Mouse (Mus musculus): ENCODE measurements at regions not wholly inside any gene's neighbourhood (a gene's known extent, or its start where the extent isn't known, plus 50 kb on each side); places are given as distances from the start of the nearest gene placed in this dataset.
"Not testable (repeated sequence)": the region's sequence is repeated elsewhere in the genome, so short reads cannot be mapped to it uniquely, and the experiment has no call there.

DNA sequence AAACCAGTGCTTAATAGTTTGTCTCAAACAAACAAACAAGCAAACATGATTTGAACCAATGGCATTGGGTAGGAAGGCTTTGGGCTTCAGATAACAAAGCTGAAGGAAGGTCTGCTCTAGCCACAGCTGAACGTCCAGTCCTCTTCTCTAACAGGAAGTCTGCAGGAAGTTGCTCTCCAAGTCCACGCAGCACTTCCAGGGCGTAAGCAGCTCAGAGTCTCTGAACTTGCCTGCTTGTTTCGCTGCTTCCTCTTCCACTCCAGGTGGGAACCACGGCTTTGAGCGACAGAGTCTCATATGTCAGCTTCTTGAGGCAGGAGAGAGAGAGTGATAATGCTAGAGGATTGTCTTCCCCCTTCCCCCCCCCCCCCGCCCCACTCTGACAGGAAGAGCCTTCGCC, 123.6 kb downstream of the Tnfrsf21 start:
- DNase-seq (ENCODE audit: low read depth, low spot score): no peak

DNA sequence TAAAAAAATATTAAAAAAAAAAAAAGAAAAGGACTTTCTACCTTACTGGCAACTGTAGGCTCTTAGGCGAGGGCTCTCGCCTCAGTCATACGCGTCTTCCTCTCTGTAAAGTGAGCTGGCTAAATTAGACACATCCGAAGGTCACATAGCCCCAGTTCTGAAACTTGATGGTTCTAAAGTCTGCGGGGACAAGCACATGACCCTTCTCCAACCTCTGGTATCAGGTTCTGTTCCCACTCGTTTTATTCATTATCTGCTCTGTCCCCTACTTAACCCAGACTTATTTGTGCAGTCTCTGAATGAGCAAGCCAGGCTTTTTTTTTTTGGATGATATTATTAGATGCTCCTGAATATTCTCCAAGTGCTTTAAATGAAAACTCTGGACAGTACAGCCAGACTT, 125.4 kb downstream of the Tnfrsf21 start:
- DNase-seq (ENCODE audit: low read depth, low spot score): no peak

DNA sequence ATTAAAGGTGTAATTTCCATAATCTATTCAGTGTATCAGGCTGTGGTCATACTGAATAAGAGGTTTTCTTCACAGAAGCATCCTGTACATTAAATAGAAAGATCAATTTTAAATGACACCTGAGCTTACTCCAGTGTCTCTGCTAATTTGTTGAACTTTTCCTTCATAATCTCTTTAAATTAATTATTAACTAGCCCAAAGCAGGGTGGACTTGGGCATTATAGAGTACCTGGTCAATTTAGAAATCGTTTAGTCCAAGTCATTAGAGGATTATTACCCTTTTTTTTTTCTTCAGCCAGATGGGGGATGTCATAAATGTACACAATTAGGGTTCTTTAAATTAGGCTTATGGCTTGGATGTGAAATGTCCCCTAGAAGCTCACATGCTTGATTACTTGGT, 124.4 kb upstream of the Adgrf1 start:
- no peak for DNase-seq (ENCODE audit: low read depth, low spot score)

DNA sequence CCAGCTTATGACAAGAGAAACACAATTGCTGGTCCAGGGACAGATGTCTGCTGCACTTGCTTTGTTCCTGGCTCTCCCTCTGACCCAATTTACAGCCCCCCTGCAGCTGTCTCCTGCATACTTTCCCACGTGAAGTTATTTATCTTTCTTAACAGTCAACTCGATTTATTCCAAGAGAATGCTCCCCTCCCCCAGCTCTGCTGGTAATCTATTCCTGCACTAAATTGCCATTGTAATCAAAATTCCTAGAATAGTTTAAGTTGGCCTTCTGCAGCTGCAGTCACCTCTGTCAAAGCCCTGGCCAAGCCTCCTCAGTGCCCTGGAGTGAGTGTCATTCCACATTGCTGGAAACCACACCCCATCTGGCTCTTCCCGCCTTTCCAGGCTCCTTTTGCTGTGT, 122.2 kb upstream of the Adgrf1 start:
- no peak for DNase-seq (ENCODE audit: low read depth, low spot score)

DNA sequence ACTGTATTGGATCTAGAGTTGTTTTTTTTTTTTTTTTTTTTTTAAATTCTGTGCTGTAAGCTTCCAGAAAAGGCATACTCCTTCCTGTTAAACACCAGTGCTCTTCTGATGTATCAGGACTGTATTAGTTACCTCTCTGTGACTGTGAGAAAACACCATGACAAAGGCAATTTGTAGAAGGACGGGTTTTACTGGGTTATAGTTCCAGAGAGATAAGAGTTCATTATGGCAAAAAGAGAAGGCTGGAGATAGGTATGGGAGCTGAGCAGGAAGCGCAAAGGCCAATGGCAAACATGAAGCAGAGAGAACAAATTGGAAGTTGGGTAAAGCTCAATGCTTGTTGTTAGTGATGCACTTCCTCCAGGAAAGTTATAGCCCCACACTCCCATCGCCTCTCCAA, 117.5 kb upstream of the Adgrf1 start:
- DNase-seq (ENCODE audit: low read depth, low spot score): no peak

DNA sequence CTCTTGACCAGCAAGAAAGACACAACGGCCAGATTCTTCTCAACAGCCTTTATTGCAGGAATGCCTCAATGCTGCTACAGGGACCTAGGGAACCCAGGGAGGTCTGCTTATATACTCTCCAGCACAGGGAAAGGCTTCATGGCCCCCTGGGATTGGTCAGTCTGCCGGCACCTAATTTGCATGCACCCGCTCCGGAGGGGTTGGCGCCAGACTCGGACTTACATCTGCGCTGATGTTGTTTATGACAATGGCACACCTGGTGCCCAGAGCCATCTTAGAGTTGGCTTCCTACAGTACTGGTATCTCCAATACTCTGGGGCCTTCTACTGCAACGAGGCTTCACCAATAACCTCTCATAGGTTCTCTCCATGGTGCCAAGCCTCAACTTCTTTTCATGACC, 114.9 kb upstream of the Adgrf1 start:
- not testable (repeated sequence) for DNase-seq (ENCODE audit: low read depth, low spot score)

DNA sequence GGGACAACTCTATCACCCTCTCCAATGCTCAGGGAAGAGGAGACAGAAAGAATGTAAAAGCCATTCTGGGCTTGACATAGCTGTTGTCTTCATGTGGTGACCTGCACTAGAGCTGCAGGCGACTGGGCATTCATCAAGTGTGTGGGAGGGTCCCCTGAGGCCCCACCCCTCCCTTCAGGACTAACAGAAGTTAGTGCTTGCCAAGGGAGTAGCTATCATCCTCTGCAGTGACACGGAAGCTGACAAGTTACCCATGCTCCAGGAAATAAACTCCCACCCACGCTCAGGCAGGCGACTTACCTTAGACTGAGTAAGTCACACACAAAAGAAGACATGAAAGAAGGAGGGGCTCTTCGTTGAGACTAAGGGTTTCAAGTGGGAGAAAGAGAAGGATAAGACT, 114.0 kb upstream of the Adgrf1 start:
- no peak for DNase-seq (ENCODE audit: low read depth, low spot score)

DNA sequence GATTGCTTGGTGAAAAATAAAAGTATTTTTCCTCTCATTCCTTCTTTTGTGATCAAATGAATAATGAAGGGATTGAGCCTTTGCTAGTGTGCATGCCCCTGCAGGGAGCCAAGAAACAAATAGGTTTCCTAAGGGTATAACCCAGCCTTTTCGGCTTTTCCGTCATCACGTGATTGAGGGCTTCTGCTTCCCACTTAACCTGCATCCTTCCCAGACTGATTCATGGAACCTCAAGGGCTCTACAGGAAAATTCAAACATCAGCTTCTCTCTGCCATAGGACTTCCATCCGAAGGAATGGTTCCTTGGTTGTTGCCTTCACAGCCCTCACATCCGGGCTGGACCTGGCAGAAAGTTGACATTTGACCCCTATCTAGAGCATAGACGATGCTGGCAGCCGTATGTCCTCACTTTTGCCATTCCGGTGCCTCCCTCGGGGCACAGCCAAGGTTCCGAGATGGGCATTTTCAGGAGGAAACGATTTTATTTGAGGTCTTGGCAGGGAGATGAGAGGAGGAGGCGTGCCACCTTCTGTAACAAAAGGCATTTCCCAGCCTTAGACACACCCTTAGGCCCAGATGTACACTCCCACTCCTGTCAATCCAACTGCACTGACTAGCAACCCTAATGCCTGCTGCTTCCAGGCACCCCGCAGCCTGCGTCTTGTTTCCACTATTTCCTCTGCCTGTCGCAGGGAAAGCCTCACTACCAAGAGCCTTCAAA, 112.2 kb upstream of the Adgrf1 start:
- peak; percentile 2 for DNase-seq (ENCODE audit: low read depth, low spot score)

DNA sequence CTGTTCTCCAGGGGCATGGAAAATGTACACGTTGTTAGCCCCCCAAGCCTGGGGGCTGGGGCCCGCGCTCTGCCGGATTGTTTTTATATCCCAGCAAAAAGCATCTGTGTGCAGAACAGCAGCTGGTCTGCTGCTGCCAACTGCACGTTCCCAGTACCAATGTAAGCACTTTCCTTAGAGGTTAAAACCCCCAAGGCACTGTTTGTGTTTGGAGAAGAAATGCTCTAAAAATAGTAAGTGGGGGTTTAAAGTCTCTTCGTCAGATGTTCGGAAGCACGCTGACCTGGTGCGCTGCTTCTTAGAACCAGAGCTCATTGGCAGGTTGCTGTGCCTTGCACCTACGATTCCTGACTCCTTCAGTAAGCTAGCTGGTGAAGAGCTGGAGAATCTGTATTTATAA, 111.4 kb upstream of the Adgrf1 start:
- no peak for DNase-seq (ENCODE audit: low read depth, low spot score)

DNA sequence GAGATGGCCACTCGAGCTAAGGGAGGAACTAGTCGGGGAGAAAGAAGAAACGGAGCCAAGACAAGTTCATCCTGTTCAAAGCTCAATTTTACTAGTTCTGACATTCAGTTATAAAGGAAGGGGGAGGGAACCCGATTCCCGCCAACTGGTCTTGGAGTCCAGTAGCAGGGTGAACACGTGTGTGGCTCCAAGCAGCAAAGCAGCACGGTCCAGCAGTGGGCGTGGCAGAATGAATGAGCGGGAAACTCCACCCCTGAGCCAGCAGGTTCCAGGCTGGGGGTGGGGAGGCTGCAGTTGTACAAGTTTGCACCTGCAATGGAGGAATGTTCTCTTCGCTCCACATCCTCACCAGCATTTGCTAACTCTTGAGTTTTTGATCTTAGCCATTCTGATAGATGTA, 108.8 kb upstream of the Adgrf1 start:
- DNase-seq (ENCODE audit: low read depth, low spot score): not testable (repeated sequence)

DNA sequence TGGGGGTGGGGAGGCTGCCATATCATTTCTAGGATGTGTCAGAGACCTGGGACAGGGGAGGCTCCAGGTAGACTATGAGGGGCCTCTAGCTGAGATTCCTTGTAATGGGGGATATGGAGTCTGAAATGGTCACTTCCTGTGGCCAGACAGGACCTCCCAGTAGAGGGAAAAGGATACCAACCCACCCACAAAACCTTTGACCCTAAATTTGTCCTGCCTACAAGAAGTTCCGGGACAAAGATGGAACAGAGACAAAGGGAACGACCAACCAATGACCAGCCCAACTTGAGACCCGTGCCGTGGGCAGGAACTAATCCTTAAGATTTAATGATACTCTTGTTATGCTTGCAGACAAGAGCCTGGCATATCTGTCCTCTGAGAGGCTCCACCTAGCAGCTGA, 107.0 kb upstream of the Adgrf1 start:
- DNase-seq (ENCODE audit: low read depth, low spot score): no peak

DNA sequence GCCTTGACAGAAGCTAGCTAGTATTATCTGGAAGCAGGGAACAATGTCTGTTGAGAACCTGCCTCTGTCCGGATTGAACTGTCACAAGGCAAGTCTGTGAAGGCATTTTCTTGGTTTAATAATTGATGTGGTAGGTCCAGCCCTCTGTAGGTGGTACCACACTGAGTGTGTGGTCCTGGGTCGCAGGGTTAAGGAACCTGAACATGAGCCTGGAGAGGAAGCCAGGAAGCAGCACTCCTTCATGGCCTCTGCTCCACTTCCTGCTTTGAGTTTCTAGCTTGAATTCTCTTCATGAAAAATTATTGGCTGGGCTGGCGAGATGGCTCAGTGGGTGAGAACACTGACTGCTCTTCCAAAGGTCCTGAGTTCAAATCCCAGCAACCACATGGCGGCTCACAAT, 104.0 kb upstream of the Adgrf1 start:
- DNase-seq (ENCODE audit: low read depth, low spot score): no peak

DNA sequence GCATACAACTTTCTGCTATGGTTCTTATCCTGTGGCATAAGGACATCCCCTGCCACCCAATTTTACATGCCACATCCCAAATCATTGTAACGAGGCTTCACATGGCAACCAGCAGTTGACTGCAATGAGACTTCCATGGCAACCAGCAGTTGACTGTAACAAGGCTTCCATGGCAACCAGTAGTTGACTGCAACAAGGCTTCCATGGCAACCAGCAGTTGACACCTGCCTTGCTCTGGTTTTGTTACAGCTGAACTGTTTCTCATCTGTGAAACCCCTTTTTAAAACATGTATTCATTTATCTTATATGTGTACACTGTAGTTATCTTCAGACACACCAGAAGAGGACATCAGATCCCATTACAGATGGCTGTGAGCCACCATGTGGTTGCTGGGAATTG, 100.7 kb upstream of the Adgrf1 start:
- DNase-seq (ENCODE audit: low read depth, low spot score): no peak

DNA sequence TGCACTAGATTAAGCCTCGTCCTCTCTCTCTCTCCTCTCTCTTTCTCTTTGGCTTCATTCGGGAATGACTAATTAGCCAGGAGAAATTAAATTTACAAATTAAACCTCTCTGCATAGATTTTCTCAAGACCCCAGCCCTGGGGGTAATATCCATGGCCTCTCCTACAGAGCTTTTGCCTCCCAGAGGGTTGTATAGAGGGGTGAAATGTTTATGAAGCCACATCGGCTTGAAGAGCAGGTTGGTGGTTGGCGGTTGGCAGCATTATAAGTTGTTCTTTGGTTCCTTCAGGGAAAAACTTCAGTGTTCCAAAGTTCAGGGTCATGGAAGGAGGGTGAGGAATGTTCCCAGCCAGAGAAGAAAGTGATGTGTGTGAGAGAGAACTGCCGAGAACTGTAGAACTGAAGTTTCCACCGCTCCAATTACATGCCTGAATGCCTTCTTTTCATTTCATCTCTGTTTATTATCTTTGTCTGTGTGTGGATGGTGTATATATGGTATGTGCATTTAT, 97.4 kb upstream of the Adgrf1 start:
- no peak for DNase-seq (ENCODE audit: low read depth, low spot score)

DNA sequence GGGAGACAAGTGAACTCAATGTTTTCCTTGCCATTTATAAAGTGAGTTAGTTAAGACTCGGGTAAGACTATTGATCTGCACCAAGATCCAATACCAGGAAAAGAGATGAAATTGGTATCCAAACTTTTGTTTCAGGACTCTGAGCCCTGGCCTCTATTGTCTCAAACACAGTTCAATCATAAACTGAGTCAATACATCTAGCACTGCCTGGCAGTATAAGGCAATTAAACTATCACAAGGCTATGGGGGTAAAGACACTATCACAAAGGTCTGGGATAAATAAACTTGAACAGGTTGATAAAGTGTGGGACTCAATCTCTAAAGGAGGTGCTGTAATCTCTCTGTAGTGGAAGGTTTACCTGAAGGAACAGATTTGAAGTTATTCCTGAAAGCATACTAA, 95.3 kb upstream of the Adgrf1 start:
- no peak for DNase-seq (ENCODE audit: low read depth, low spot score)

DNA sequence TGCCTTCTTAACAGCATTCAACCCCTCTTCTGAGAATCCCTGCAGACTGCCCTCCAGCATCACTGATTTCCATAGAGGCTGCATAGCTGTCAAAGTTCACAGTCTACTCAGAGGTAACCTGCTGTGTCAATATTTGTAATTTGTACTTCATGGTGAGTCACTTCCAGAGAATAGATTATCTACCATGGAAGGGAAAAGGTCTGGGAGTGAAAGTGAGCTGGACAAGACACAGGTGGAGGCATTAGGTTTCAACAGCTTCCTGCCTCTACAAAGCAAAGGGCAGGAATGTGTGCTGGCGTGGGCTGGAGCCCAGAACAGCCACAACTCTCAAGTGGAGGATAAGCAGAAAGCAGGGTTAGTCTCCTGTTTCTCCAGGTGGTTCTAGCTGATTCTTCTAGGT, 92.9 kb upstream of the Adgrf1 start:
- DNase-seq (ENCODE audit: low read depth, low spot score): no peak

DNA sequence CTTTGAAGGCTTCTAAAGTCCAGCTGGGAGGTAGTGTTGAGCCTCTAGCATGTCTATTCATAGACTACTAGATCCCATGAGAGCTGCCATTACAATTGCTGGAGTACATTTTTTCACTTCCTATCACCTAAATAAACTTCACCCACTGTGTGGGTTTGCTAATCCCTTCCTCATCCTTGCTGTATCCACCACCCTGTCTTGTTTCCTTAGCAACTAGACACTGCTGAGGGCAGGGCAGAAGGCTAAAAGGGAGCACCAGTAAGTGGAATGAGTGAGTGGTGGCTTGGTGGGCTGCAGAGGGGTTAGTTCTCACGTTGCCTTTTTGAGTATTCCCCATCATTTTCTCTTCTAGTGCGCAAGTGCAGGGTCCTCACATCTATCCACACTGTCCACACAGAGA, 80.1 kb upstream of the Adgrf1 start:
- DNase-seq (ENCODE audit: low read depth, low spot score): no peak

DNA sequence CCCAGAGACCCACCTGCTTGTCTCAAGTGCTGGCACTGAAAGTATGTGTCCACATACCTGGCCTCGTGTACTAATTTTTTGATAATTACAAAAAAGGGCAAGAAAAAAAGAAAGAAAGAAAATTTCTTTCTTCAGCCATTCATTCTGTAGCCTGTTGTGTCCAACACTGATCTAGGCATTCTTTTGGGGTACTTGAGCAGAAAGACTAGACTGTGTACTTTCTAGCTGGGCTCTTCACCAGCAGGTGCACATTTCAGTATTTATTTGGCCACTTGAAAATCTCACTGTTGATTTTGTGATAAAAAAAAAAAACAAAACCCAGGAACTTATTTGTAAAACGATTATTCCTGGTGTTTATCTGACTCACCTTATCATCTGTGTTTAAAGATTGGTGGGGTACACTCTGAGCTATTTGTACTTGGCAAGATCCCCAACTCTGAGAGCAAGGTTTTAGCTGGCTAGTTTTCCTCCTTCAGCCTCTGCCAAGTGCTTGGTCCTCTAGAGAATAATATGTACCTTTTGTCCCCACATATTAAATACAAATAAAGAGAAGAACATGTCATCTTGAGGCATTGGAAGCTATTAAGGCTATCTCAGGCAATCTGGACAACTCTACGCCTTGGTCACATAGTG, 79.2 kb upstream of the Adgrf1 start:
- DNase-seq (ENCODE audit: low read depth, low spot score): no peak

DNA sequence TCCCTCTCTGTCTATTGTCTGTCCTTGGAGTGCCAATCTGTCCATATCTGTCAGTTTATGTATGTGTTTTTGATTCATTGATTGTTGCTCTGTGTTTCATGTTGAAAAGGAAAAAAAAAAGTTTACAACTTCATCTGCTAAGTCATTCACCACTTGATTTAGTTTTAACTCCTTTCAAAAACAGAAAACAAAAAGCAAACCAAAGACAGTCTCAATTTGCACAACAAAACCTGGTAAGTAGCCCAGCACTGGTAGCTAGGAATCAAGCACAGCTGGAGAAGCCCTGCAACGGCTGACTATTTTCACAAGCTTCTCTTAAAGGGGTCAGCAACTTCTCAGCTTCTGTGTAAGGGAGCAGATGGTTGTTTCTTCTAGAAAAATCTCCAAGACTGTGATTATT, 72.9 kb upstream of the Adgrf1 start:
- DNase-seq (ENCODE audit: low read depth, low spot score): no peak

DNA sequence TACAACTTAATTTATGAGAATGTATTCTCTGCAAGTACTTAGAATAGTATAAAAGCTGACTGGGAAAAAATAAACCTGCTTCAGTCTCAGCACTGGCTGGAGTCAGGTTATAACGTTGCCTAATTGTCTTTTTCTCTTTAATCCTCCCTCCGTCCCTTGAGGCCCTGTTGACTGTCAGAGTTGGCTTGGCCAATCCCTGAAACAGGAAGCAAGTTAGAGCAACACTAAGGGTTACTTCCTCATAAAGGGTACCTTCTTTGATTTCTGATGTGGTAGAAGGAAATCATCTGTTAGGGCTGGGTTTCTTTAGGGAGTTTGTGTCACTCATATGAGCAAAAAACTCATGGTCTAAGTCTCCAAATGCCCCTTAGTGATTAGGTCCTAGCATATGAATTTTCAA, 69.3 kb upstream of the Adgrf1 start:
- DNase-seq (ENCODE audit: low read depth, low spot score): no peak

DNA sequence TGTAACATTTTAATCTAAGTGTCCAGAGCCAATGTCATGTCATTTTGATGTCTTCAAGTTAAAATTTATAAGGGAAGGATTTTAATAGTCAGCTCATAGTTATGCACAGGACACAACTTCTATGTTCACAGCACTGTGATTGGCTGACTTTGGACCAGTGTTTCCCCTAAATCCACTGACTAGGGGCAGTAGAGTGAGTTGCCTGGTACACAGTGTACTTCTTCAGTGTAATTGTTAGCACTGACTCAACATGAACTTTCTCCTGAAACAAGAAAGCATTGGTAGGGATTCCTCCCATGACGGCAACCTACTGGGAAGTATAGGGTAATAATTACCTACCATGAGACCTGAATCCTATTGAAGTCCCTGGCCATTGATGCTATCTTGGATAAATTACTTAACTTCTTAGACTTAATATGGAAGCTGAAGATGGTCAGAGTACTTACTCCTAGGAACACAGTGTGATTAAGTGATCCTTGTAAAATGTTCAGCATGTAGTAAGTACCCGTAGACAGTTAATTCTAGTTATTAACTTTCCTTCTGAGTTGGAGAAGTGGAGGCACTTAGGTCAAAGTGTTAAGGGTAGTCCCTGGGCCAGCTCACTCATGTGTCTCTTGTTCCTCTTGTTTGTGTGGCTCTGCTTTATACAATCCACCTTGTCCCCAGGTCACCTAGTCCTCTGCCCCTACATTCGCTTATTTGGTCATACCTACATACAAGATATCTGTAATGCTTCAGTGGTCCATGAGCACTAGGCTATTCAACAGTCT, 63.2 kb upstream of the Adgrf1 start:
- no peak for DNase-seq (ENCODE audit: low read depth, low spot score)

DNA sequence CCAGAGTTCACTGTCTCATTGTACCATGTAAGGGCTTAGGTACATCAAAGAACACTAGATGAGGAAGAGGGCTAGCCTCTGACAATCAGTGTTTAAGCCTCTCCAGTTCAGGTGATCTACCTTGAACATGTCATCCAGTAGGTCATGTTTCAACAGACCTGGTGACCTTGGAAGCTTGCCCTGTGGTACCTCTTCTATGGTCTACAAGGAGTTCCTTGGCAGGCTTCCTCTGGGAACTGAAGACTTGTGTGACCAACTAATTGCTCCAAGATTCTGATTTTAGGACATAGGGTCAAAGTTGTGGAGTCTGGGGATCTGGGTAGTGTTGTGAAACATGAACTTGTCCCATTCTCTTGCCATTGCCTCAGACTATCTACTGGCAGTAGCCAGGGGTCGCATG, 60.4 kb upstream of the Adgrf1 start:
- no peak for DNase-seq (ENCODE audit: low read depth, low spot score)

DNA sequence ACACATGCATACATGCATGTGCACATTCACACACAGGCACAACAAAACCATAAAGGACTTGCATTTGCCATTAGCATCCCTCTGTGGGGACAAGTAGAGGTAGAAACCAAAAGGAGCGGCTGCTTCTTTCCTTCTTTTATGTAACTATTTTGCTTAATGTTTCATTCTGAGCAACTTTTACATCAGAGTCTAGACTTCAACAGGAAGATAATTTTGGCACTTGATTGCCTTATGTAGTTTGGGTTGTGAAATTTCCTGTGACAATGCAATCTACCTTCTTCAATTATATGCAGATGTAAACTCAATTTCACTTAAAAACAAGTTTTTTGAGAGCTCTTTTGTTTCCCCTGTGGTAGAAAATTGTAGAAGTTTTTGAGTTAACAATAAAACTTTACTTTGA, 56.1 kb upstream of the Adgrf1 start:
- DNase-seq (ENCODE audit: low read depth, low spot score): no peak
